Mouse (Mus musculus) layer of hippocampus, postnatal 36 days (tissue): ENCODE data around the gene Urb1. TPM values are rescaled to one million over a fixed set of nuclear protein-coding genes. Genes with fewer than 3 reads are reported as not detected.
"Not testable (repeated sequence)": the region's sequence is repeated elsewhere in the genome, so short reads cannot be mapped to it uniquely, and the experiment has no call there.

ENCODE experiments used
- DNase-seq, 2 experiments: peaks; one replicate each; pipeline ENCODE4 v3.0.0; 2022
- total RNA-seq, 2 experiments: library from RNA; stranded (reverse); gene quantifications; 2 replicates each; pipeline ENCODE4 v1.2.3; 2021

Gene Urb1
- total RNA-seq: 10 to 100 TPM; 12.4 to 14.2 TPM

GRCm38 (mm10) chr16:90809975-90810715, at the start of gene Urb1:
Urb1 (minus strand) TSS chr16:90810413.
- peak; percentile 96 to 98 for DNase-seq

- DNase-seq: no peak
Observed at GRCm38 (mm10) chr16:90858206-90858605, 48.0 kb upstream of the Urb1 start.

GRCm38 (mm10) chr16:90856552-90857200, 46.5 kb upstream of the Urb1 start:
- no peak for DNase-seq

- no peak for DNase-seq
Observed at GRCm38 (mm10) chr16:90851621-90852334, 41.6 kb upstream of the Urb1 start.

- DNase-seq: no peak
Observed at GRCm38 (mm10) chr16:90850881-90851280, 40.7 kb upstream of the Urb1 start.

GRCm38 (mm10) chr16:90849262-90849661, 39.0 kb upstream of the Urb1 start:
- no peak for DNase-seq

GRCm38 (mm10) chr16:90848697-90849096, 38.5 kb upstream of the Urb1 start:
- no peak for DNase-seq

- DNase-seq: no peak
Observed at GRCm38 (mm10) chr16:90845591-90845990, 35.4 kb upstream of the Urb1 start.

- no peak for DNase-seq
Observed at GRCm38 (mm10) chr16:90845038-90845437, 34.8 kb upstream of the Urb1 start.

GRCm38 (mm10) chr16:90842164-90842563, 32.0 kb upstream of the Urb1 start:
- no peak for DNase-seq

GRCm38 (mm10) chr16:90837431-90837830, 27.2 kb upstream of the Urb1 start:
- no peak for DNase-seq

GRCm38 (mm10) chr16:90833041-90833791, 23.0 kb upstream of the Urb1 start:
- DNase-seq: no peak

GRCm38 (mm10) chr16:90832495-90832894, 22.3 kb upstream of the Urb1 start:
- DNase-seq: no peak

GRCm38 (mm10) chr16:90831676-90832075, 21.5 kb upstream of the Urb1 start:
- no peak for DNase-seq

GRCm38 (mm10) chr16:90830686-90831439, 20.6 kb upstream of the Urb1 start:
- peak; percentile 49 to 53 for DNase-seq

- DNase-seq: peak; percentile 73
Observed at GRCm38 (mm10) chr16:90829894-90830685, 19.9 kb upstream of the Urb1 start.

- no peak for DNase-seq
Observed at GRCm38 (mm10) chr16:90829136-90829535, 18.9 kb upstream of the Urb1 start.

- no peak for DNase-seq
Observed at GRCm38 (mm10) chr16:90827498-90827897, 17.3 kb upstream of the Urb1 start.

GRCm38 (mm10) chr16:90826457-90826856, 16.2 kb upstream of the Urb1 start, which contains the start of gene Eva1c:
Eva1c (plus strand) TSS chr16:90826719.
- no peak for DNase-seq

- DNase-seq: no peak
Observed at GRCm38 (mm10) chr16:90826041-90826440, 15.8 kb upstream of the Urb1 start.

GRCm38 (mm10) chr16:90823986-90824385, 13.8 kb upstream of the Urb1 start:
- DNase-seq: not testable (repeated sequence)
